Mouse (Mus musculus): ENCODE data around the gene Zfp987. TPM values are rescaled to one million over a fixed set of nuclear protein-coding genes. Genes with fewer than 3 reads are reported as not detected.
"Not testable (repeated sequence)": the region's sequence is repeated elsewhere in the genome, so short reads cannot be mapped to it uniquely, and the experiment has no call there.

The Zfp987 gene
- polyA plus RNA-seq (2014; fragmentation: Nextera tagmentation; extraction: Ambion mirVana), result 0.30 and 0.35 TPM in 2 replicates

- H3K36me3 ChIP-seq (ENCODE audit: control insufficient read depth, insufficient read depth, low read length); H3K4me3 ChIP-seq (ENCODE audit: low read length); H3K27me3 ChIP-seq (ENCODE audit: control insufficient read depth, insufficient read depth, low read length); H3K4me2 ChIP-seq (replicated peaks; ENCODE audit: low read depth, low read length); H3K4me1 ChIP-seq (ENCODE audit: control insufficient read depth, insufficient read depth, low read length); H3K27ac ChIP-seq (ENCODE audit: low read depth, low read length); H3K9me3 ChIP-seq (ENCODE audit: control insufficient read depth, low read length); ATAC-seq (ENCODE audit: low FRiP score, low TSS enrichment); H3K9ac ChIP-seq (ENCODE audit: low read depth, low read length): not testable (repeated sequence)
- WGBS, result 43% methylated on average over 1 of the region's 3 CpGs
These were observed at the start of gene Zfp987 for GRCm38 (mm10) chr4:146096998-146097397. Zfp987 (plus strand) TSS chr4:146097298.

- peaks cover 28% of the 10 kb centered on the region for H3K9me3 ChIP-seq (ENCODE audit: control insufficient read depth, low read length)
- not testable (repeated sequence) for H3K4me1 ChIP-seq (ENCODE audit: control insufficient read depth, insufficient read depth, low read length); H3K9ac ChIP-seq (ENCODE audit: low read depth, low read length); H3K4me2 ChIP-seq (replicated peaks; ENCODE audit: low read depth, low read length); H3K36me3 ChIP-seq (ENCODE audit: control insufficient read depth, insufficient read depth, low read length); H3K27me3 ChIP-seq (ENCODE audit: control insufficient read depth, insufficient read depth, low read length); H3K4me3 ChIP-seq (ENCODE audit: low read length); ATAC-seq (ENCODE audit: low FRiP score, low TSS enrichment); H3K27ac ChIP-seq (ENCODE audit: low read depth, low read length)
- WGBS, result 89% methylated on average over 1 of the region's 1 CpGs
These were observed 44.6 kb upstream of the Zfp987 start for GRCm38 (mm10) chr4:146052536-146052935.

- not testable (repeated sequence) for H3K9ac ChIP-seq (ENCODE audit: low read depth, low read length); H3K27ac ChIP-seq (ENCODE audit: low read depth, low read length); H3K27me3 ChIP-seq (ENCODE audit: control insufficient read depth, insufficient read depth, low read length); H3K4me2 ChIP-seq (replicated peaks; ENCODE audit: low read depth, low read length); H3K4me3 ChIP-seq (ENCODE audit: low read length); H3K4me1 ChIP-seq (ENCODE audit: control insufficient read depth, insufficient read depth, low read length); H3K36me3 ChIP-seq (ENCODE audit: control insufficient read depth, insufficient read depth, low read length); ATAC-seq (ENCODE audit: low FRiP score, low TSS enrichment)
- 84% methylated on average over 2 of the region's 2 CpGs for WGBS
- peaks cover 28% of the 10 kb centered on the region for H3K9me3 ChIP-seq (ENCODE audit: control insufficient read depth, low read length)
These were observed 43.7 kb upstream of the Zfp987 start for GRCm38 (mm10) chr4:146053445-146053844.

- 78% methylated on average over 2 of the region's 2 CpGs for WGBS
- H3K4me3 ChIP-seq (ENCODE audit: low read length), result no peak overlapping the region
- no peak for ATAC-seq (ENCODE audit: low FRiP score, low TSS enrichment)
These were observed 41.8 kb upstream of the Zfp987 start for GRCm38 (mm10) chr4:146055335-146055734.

GRCm38 (mm10) chr4:146058646-146059045, 38.5 kb upstream of the Zfp987 start:
- H3K4me1 ChIP-seq (ENCODE audit: control insufficient read depth, insufficient read depth, low read length); H3K27me3 ChIP-seq (ENCODE audit: control insufficient read depth, insufficient read depth, low read length); H3K9ac ChIP-seq (ENCODE audit: low read depth, low read length); H3K4me2 ChIP-seq (replicated peaks; ENCODE audit: low read depth, low read length); H3K36me3 ChIP-seq (ENCODE audit: control insufficient read depth, insufficient read depth, low read length); ATAC-seq (ENCODE audit: low FRiP score, low TSS enrichment); H3K4me3 ChIP-seq (ENCODE audit: low read length); H3K27ac ChIP-seq (ENCODE audit: low read depth, low read length): not testable (repeated sequence)
- peaks cover 18% of the 10 kb centered on the region for H3K9me3 ChIP-seq (ENCODE audit: control insufficient read depth, low read length)
- WGBS, result 92% methylated on average over 12 of the region's 12 CpGs

More at GRCm38 (mm10) chr4:146055335-146055734, 41.8 kb upstream of the Zfp987 start:
- Histone ChIP-seq H3K36me3 (ENCODE audit: control insufficient read depth, insufficient read depth, low read length) (no peaks in the 10 kb centered on the region), H3K27ac (ENCODE audit: low read depth, low read length) (no peak overlapping the region), H3K9me3 (ENCODE audit: control insufficient read depth, low read length) (peaks cover 35% of the 10 kb centered on the region), H3K4me2 (replicated peaks; ENCODE audit: low read depth, low read length) (no peak overlapping the region), H3K4me1 (ENCODE audit: control insufficient read depth, insufficient read depth, low read length) (no peaks in the 10 kb centered on the region), H3K27me3 (ENCODE audit: control insufficient read depth, insufficient read depth, low read length) (no peaks in the 10 kb centered on the region), H3K9ac (ENCODE audit: low read depth, low read length) (no peak overlapping the region)

- not testable (repeated sequence) for H3K4me3 ChIP-seq (ENCODE audit: low read length)
These were observed 38.0 kb upstream of the Zfp987 start for GRCm38 (mm10) chr4:146059078-146059477.

GRCm38 (mm10) chr4:146059974-146060693, 37.0 kb upstream of the Zfp987 start:
- not testable (repeated sequence) for H3K4me2 ChIP-seq (replicated peaks; ENCODE audit: low read depth, low read length); H3K27ac ChIP-seq (ENCODE audit: low read depth, low read length); H3K4me3 ChIP-seq (ENCODE audit: low read length); ATAC-seq (ENCODE audit: low FRiP score, low TSS enrichment); H3K9ac ChIP-seq (ENCODE audit: low read depth, low read length); H3K36me3 ChIP-seq (ENCODE audit: control insufficient read depth, insufficient read depth, low read length); H3K27me3 ChIP-seq (ENCODE audit: control insufficient read depth, insufficient read depth, low read length); H3K4me1 ChIP-seq (ENCODE audit: control insufficient read depth, insufficient read depth, low read length)
- 92% methylated on average over 25 of the region's 26 CpGs for WGBS
- H3K9me3 ChIP-seq (ENCODE audit: control insufficient read depth, low read length), result peaks cover 19% of the 10 kb centered on the region

More at GRCm38 (mm10) chr4:146059078-146059477, 38.0 kb upstream of the Zfp987 start:
- not testable (repeated sequence) for H3K9ac ChIP-seq (ENCODE audit: low read depth, low read length); H3K36me3 ChIP-seq (ENCODE audit: control insufficient read depth, insufficient read depth, low read length); H3K27ac ChIP-seq (ENCODE audit: low read depth, low read length); H3K4me1 ChIP-seq (ENCODE audit: control insufficient read depth, insufficient read depth, low read length); ATAC-seq (ENCODE audit: low FRiP score, low TSS enrichment); H3K4me2 ChIP-seq (replicated peaks; ENCODE audit: low read depth, low read length); H3K27me3 ChIP-seq (ENCODE audit: control insufficient read depth, insufficient read depth, low read length)
- H3K9me3 ChIP-seq (ENCODE audit: control insufficient read depth, low read length), result peaks cover 17% of the 10 kb centered on the region
- WGBS, result 89% methylated on average over 4 of the region's 4 CpGs

GRCm38 (mm10) chr4:146061082-146061481, 36.0 kb upstream of the Zfp987 start:
- H3K4me1 ChIP-seq (ENCODE audit: control insufficient read depth, insufficient read depth, low read length); H3K27ac ChIP-seq (ENCODE audit: low read depth, low read length); ATAC-seq (ENCODE audit: low FRiP score, low TSS enrichment); H3K4me2 ChIP-seq (replicated peaks; ENCODE audit: low read depth, low read length); H3K27me3 ChIP-seq (ENCODE audit: control insufficient read depth, insufficient read depth, low read length); H3K9ac ChIP-seq (ENCODE audit: low read depth, low read length); H3K4me3 ChIP-seq (ENCODE audit: low read length); H3K36me3 ChIP-seq (ENCODE audit: control insufficient read depth, insufficient read depth, low read length): not testable (repeated sequence)
- 90% methylated on average over 11 of the region's 11 CpGs for WGBS
- H3K9me3 ChIP-seq (ENCODE audit: control insufficient read depth, low read length), result peaks cover 15% of the 10 kb centered on the region

GRCm38 (mm10) chr4:146062021-146062420, 35.1 kb upstream of the Zfp987 start:
- not testable (repeated sequence) for H3K4me1 ChIP-seq (ENCODE audit: control insufficient read depth, insufficient read depth, low read length); H3K36me3 ChIP-seq (ENCODE audit: control insufficient read depth, insufficient read depth, low read length); ATAC-seq (ENCODE audit: low FRiP score, low TSS enrichment); H3K4me3 ChIP-seq (ENCODE audit: low read length); H3K4me2 ChIP-seq (replicated peaks; ENCODE audit: low read depth, low read length); H3K27me3 ChIP-seq (ENCODE audit: control insufficient read depth, insufficient read depth, low read length); H3K9ac ChIP-seq (ENCODE audit: low read depth, low read length); H3K27ac ChIP-seq (ENCODE audit: low read depth, low read length)
- WGBS, result 95% methylated on average over 12 of the region's 12 CpGs
- H3K9me3 ChIP-seq (ENCODE audit: control insufficient read depth, low read length), result peaks cover 18% of the 10 kb centered on the region

All from kidney, embryonic 14.5 days (tissue).